Mouse (Mus musculus) heart, embryonic 14.5 days (tissue): ENCODE measurements around the gene Bicc1. TPM values are rescaled to one million over a fixed set of nuclear protein-coding genes. Genes with fewer than 3 reads are reported as not detected.

Experiments
- ATAC-seq: fragments of 200-750 bp; cut with Nextera tagmentation; 2 replicates; pipeline ENCODE4 v1.8.0; 2017; ENCODE audit warnings: low read depth, moderate TSS enrichment; ENCODE audit not compliant: insufficient number of reproducible peaks, insufficient read depth, low FRiP score
- H3K27ac ChIP-seq, 2 experiments: fragments of 200-500 bp in 1 of 2; fragments of 300-500 bp in 1 of 2; sonication (generic) in 1 of 2; replicated peaks in 1 of 2; 2 replicates each; pipeline ENCODE4 v1.5.1; 2012 to 2014; ENCODE audit warnings: low read depth in 2 of 2, low read length in 2 of 2, control low read depth in 1 of 2, mild to moderate bottlenecking in 1 of 2, mixed read lengths in 1 of 2; ENCODE audit not compliant: control insufficient read depth in 1 of 2, insufficient read depth in 1 of 2
- H3K27me3 ChIP-seq: fragments of 300-500 bp; sonication (generic); 2 replicates; pipeline ENCODE4 v1.6.1; 2014; ENCODE audit warnings: mild to moderate bottlenecking, low read length, control low read depth; ENCODE audit not compliant: control insufficient read depth, insufficient read depth
- H3K36me3 ChIP-seq: fragments of 300-500 bp; sonication (generic); 2 replicates; pipeline ENCODE4 v1.6.1; 2014; ENCODE audit warnings: mild to moderate bottlenecking, control low read depth, low read length, mixed read lengths; ENCODE audit not compliant: control insufficient read depth, insufficient read depth
- H3K4me1 ChIP-seq, 2 experiments: fragments of 200-500 bp in 1 of 2; fragments of 300-500 bp in 1 of 2; sonication (generic) in 1 of 2; 2 replicates each; pipeline ENCODE4 v1.6.1; 2012 to 2014; ENCODE audit warnings: low read length in 2 of 2, control low read depth in 1 of 2, mixed read lengths in 1 of 2; ENCODE audit not compliant: control insufficient read depth in 2 of 2, insufficient read depth in 2 of 2
- H3K4me2 ChIP-seq: fragments of 300-500 bp; sonication (generic); 2 replicates; pipeline ENCODE4 v1.6.1; 2014; ENCODE audit warnings: mild to moderate bottlenecking, low read length
- H3K4me3 ChIP-seq, 2 experiments: fragments of 200-500 bp in 1 of 2; fragments of 300-500 bp in 1 of 2; sonication (generic) in 1 of 2; 2 replicates each; pipeline ENCODE4 v1.5.1; 2012 to 2014; ENCODE audit warnings: low read length in 2 of 2, mild to moderate bottlenecking in 2 of 2, control low read depth in 1 of 2, low read depth in 1 of 2, moderate library complexity in 1 of 2; ENCODE audit not compliant: control insufficient read depth in 1 of 2, insufficient read depth in 1 of 2
- H3K9ac ChIP-seq: fragments of 300-500 bp; sonication (generic); 2 replicates; pipeline ENCODE4 v1.6.1; 2014; ENCODE audit warnings: mild to moderate bottlenecking, low read length
- H3K9me3 ChIP-seq: fragments of 300-500 bp; sonication (generic); 2 replicates; pipeline ENCODE4 v1.6.1; 2016; ENCODE audit warnings: low read length, control low read depth; ENCODE audit not compliant: control insufficient read depth
- WGBS: fragments of 180-500 bp; shearing (Covaris S2); extraction: QIAGEN DNeasy Blood & Tissue Kit; methylation state at CpG from one replicate; pipeline ENCODE4 v1.1.7; 2014; 5-methylcytosine and 5-hydroxymethylcytosine counted together
- polyA plus RNA-seq: library from polyadenylated mRNA; unstranded; fragments of >200 nt; fragmentation: Nextera tagmentation; extraction: Ambion mirVana; gene quantifications from 2 replicates; pipeline ENCODE4 v1.2.1, GENCODE M21; 2014

Bicc1 gene
- polyA plus RNA-seq, 1 experiment from 2014 or later: 25.9 TPM

GRCm38 (mm10) chr10:71160449-71160848 lies 949 bp upstream of the Bicc1 start:
- no peak for ATAC-seq
- no peak overlapping the region for H3K27ac ChIP-seq
- H3K27me3 ChIP-seq: 0 out of 2 replicates have a peak, but pooled peaks cover 4% of the 10 kb centered on the region
- H3K4me1 ChIP-seq: no peaks in the 10 kb centered on the region; a peak in 1 of 4 replicates
- no peak overlapping the region for H3K4me3 ChIP-seq
- H3K9ac ChIP-seq: no peak overlapping the region
- no peaks in the 10 kb centered on the region for H3K9me3 ChIP-seq
- H3K4me2 ChIP-seq: 0 out of 2 replicates have a peak overlapping the region, but pooled peaks have one; percentile 93
- WGBS: 83% methylated on average over 12 of the region's 12 CpGs
- H3K36me3 ChIP-seq: no peaks in the 10 kb centered on the region

- Histone ChIP-seq H3K4me1 (no peaks in the 10 kb centered on the region; a peak in 1 of 4 replicates), H3K9ac (peak overlapping the region; percentile 88), H3K27me3 (0 out of 2 replicates have a peak, but pooled peaks cover 4% of the 10 kb centered on the region), H3K4me2 (peak overlapping the region; percentile 93), H3K27ac (peak overlapping the region; percentile 70 to 75), H3K36me3 (no peaks in the 10 kb centered on the region), H3K4me3 (peak overlapping the region; percentile 79 to 86), H3K9me3 (no peaks in the 10 kb centered on the region)
- peak; percentile 68 for ATAC-seq
- WGBS: under 1% methylated on average over 50 of the region's 65 CpGs
Observed at GRCm38 (mm10) chr10:71158940-71159675, 392 bp downstream of the Bicc1 start.

- 82% methylated on average over 5 of the region's 5 CpGs for WGBS
- Histone ChIP-seq H3K4me3 (no peak overlapping the region), H3K27me3 (0 out of 2 replicates have a peak, but pooled peaks cover 4% of the 10 kb centered on the region), H3K4me2 (no peak overlapping the region), H3K9ac (no peak overlapping the region), H3K4me1 (no peaks in the 10 kb centered on the region; a peak in 1 of 4 replicates), H3K9me3 (no peaks in the 10 kb centered on the region), H3K36me3 (no peaks in the 10 kb centered on the region), H3K27ac (no peak overlapping the region)
- ATAC-seq: no peak
Observed at GRCm38 (mm10) chr10:71156569-71156968, 2.9 kb downstream of the Bicc1 start.

GRCm38 (mm10) chr10:71153610-71154009 lies 5.9 kb downstream of the Bicc1 start:
- Histone ChIP-seq H3K36me3 (no peaks in the 10 kb centered on the region), H3K9ac (no peak overlapping the region), H3K4me1 (no peaks in the 10 kb centered on the region), H3K27ac (no peak overlapping the region), H3K4me2 (no peak overlapping the region), H3K9me3 (no peaks in the 10 kb centered on the region), H3K27me3 (no peaks in the 10 kb centered on the region), H3K4me3 (no peak overlapping the region)
- 89% methylated on average over 6 of the region's 6 CpGs for WGBS
- no peak for ATAC-seq

GRCm38 (mm10) chr10:71153138-71153537 lies 6.4 kb downstream of the Bicc1 start:
- WGBS: 70% methylated on average over 1 of the region's 1 CpGs
- no peak overlapping the region for H3K4me3 ChIP-seq
- no peak overlapping the region for H3K27ac ChIP-seq
- H3K27me3 ChIP-seq: no peaks in the 10 kb centered on the region
- H3K36me3 ChIP-seq: no peaks in the 10 kb centered on the region
- H3K9ac ChIP-seq: no peak overlapping the region
- no peaks in the 10 kb centered on the region for H3K9me3 ChIP-seq
- H3K4me1 ChIP-seq: no peaks in the 10 kb centered on the region
- ATAC-seq: no peak
- no peak overlapping the region for H3K4me2 ChIP-seq

- WGBS: 82% methylated on average over 2 of the region's 2 CpGs
- ATAC-seq: no peak
- Histone ChIP-seq H3K4me2 (no peak overlapping the region), H3K36me3 (no peaks in the 10 kb centered on the region), H3K4me1 (peaks cover 6 to 12% of the 10 kb centered on the region in 2 experiments; a peak in 3 of 4 replicates), H3K9ac (no peak overlapping the region), H3K9me3 (no peaks in the 10 kb centered on the region), H3K27ac (no peak overlapping the region), H3K27me3 (no peaks in the 10 kb centered on the region), H3K4me3 (no peak overlapping the region)
Observed at GRCm38 (mm10) chr10:71150486-71150885, 9.0 kb downstream of the Bicc1 start.

- no peak overlapping the region for H3K4me2 ChIP-seq
- no peaks in the 10 kb centered on the region for H3K27me3 ChIP-seq
- no peak for ATAC-seq
- no peak overlapping the region for H3K4me3 ChIP-seq
- no peak overlapping the region for H3K27ac ChIP-seq
- H3K9me3 ChIP-seq: no peaks in the 10 kb centered on the region
- 74% methylated on average over 5 of the region's 5 CpGs for WGBS
- H3K4me1 ChIP-seq: peaks cover 7 to 13% of the 10 kb centered on the region in 2 experiments; a peak in 3 of 4 replicates
- H3K36me3 ChIP-seq: no peaks in the 10 kb centered on the region
- no peak overlapping the region for H3K9ac ChIP-seq
Observed at GRCm38 (mm10) chr10:71148951-71149603, 10.4 kb downstream of the Bicc1 start.
